Mouse (Mus musculus) embryonic facial prominence, embryonic 11.5 days (tissue): ENCODE results near the gene Tmem238l. TPM values are rescaled to one million over a fixed set of nuclear protein-coding genes. Genes with fewer than 3 reads are reported as not detected.

ENCODE experiments used
- ATAC-seq: fragments of 200-750 bp; cut with Nextera tagmentation; replicated peaks from 2 replicates; pipeline ENCODE4 v1.8.0; 2017; ENCODE audit warnings: low read depth; ENCODE audit not compliant: insufficient number of reproducible peaks, low FRiP score, low TSS enrichment
- DNase-seq: peaks from one replicate; pipeline ENCODE4 v3.0.0-alpha.2; 2015; ENCODE audit warnings: low spot score
- H3K27ac ChIP-seq: fragments of 300-500 bp; sonication (generic); replicated peaks from 2 replicates; pipeline ENCODE4 v1.5.1; 2014; ENCODE audit warnings: mild to moderate bottlenecking, low read depth, low read length, control low read depth
- H3K27me3 ChIP-seq: fragments of 300-500 bp; sonication (generic); 2 replicates; pipeline ENCODE4 v1.6.1; 2014; ENCODE audit warnings: mild to moderate bottlenecking, low read length, moderate library complexity, mixed read lengths; ENCODE audit not compliant: control insufficient read depth, insufficient read depth
- H3K36me3 ChIP-seq: fragments of 300-500 bp; sonication (generic); replicated peaks from 2 replicates; pipeline ENCODE4 v1.6.1; 2014; ENCODE audit warnings: low read depth, mild to moderate bottlenecking, low read length, moderate library complexity, mixed read lengths; ENCODE audit not compliant: control insufficient read depth, insufficient read depth
- H3K4me1 ChIP-seq: fragments of 300-500 bp; sonication (generic); 2 replicates; pipeline ENCODE4 v1.6.1; 2014; ENCODE audit warnings: low read length, mixed read lengths; ENCODE audit not compliant: control insufficient read depth, insufficient read depth
- H3K4me2 ChIP-seq: fragments of 300-500 bp; sonication (generic); 2 replicates; pipeline ENCODE4 v1.6.1; 2014; ENCODE audit warnings: low read depth, mild to moderate bottlenecking, control low read depth, low read length, moderate library complexity
- H3K4me3 ChIP-seq: fragments of 300-500 bp; sonication (generic); 2 replicates; pipeline ENCODE4 v1.5.1; 2014; ENCODE audit warnings: low read depth, low read length, control low read depth
- H3K9ac ChIP-seq: fragments of 300-500 bp; sonication (generic); replicated peaks from 2 replicates; pipeline ENCODE4 v1.6.1; 2014; ENCODE audit warnings: mild to moderate bottlenecking, control low read depth, low read length
- H3K9me3 ChIP-seq: fragments of 300-500 bp; sonication (generic); replicated peaks from 2 replicates; pipeline ENCODE4 v1.6.1; 2016; ENCODE audit warnings: mild to moderate bottlenecking, low read length, inconsistent platforms, mixed read lengths; ENCODE audit not compliant: control insufficient read depth
- WGBS: fragments of 180-500 bp; shearing (Covaris S2); extraction: QIAGEN DNeasy Blood & Tissue Kit; methylation state at CpG from one replicate; pipeline ENCODE4 v1.1.7; 2014; 5-methylcytosine and 5-hydroxymethylcytosine counted together
- polyA plus RNA-seq: library from polyadenylated mRNA; unstranded; fragments of >200 nt; fragmentation: Nextera tagmentation; extraction: Ambion mirVana; gene quantifications from 2 replicates; pipeline ENCODE4 v1.2.1, GENCODE M21; 2014

The Tmem238l gene
- polyA plus RNA-seq, 1 experiment from 2014 or later, result not detected

- DNase-seq, result no peak
- no peak overlapping the region for H3K9ac ChIP-seq
- H3K9me3 ChIP-seq, result no peaks in the 10 kb centered on the region
- no peak overlapping the region for H3K4me2 ChIP-seq
- ATAC-seq, result no peak
- no peaks in the 10 kb centered on the region for H3K4me1 ChIP-seq
- no peak overlapping the region for H3K27ac ChIP-seq
- no peaks in the 10 kb centered on the region for H3K36me3 ChIP-seq
- H3K4me3 ChIP-seq, result no peak overlapping the region
- no peaks in the 10 kb centered on the region for H3K27me3 ChIP-seq
- WGBS, result 77% methylated on average over 9 of the region's 9 CpGs
These were observed 23.4 kb upstream of the Tmem238l start for GRCm38 (mm10) chr11:66932827-66933599.

DNA sequence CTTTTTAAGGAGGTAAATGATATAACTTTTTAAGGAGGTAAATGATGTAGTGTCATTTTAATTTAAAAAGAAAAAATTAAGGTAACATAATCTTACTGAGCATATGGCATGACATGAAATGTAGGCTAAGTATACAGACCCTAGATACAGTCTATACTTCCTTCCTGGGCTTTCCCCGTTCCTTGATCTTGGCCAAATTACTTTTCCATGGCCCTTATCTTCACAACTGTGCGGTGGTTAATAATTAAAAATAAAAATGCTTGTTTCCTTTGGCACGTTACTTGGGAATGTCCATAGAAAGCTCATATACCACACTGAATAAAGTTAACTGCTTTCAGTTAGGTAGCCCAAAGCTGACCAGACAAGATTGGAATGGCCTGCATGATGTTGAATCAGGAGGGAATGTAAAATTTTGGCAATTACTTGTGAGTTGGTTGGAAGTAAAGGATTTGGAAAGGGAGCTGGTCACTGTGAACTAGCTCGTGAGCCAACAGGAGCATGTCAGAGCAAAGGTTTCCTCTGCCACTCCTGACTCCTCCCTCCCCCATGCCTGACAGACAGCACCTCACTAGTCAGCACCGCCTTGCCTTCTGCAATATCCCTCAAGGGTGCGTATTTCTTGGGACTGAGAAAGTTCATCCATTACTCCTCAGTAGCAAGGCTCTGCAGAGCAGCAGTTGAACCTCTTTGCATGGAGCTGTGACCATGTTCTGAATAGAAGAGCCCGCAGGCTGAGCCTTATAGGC is 21.8 kb upstream of the Tmem238l start:
- H3K4me1 ChIP-seq, result no peaks in the 10 kb centered on the region
- H3K4me3 ChIP-seq, result no peak overlapping the region
- H3K9me3 ChIP-seq, result no peaks in the 10 kb centered on the region
- 82% methylated on average over 7 of the region's 7 CpGs for WGBS
- no peaks in the 10 kb centered on the region for H3K27me3 ChIP-seq
- no peak for ATAC-seq
- H3K27ac ChIP-seq, result no peak overlapping the region
- no peak overlapping the region for H3K4me2 ChIP-seq
- DNase-seq, result no peak
- H3K36me3 ChIP-seq, result no peaks in the 10 kb centered on the region
- no peak overlapping the region for H3K9ac ChIP-seq

DNA sequence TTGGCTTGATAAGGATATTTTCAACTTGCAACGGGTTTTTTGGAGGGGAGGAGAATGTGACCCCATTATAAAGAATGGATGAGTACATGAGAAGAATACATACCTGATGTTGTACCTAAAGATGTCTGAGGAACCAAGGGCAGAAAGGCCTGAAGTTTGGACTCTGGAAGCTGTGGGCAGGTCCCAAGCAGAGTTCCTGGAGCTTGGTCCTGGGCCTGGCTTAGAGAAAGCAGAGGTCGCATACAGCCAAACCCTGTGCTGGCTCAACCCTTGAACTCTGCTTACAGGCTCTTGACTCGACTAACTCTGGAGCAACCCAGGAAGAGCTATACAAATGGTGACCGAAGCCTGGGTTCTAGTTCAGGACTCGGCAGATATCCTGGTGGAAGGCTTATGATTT is 14.4 kb upstream of the Tmem238l start:
- ATAC-seq (no peak), DNase-seq (no peak)
- WGBS, result 97% methylated on average over 5 of the region's 5 CpGs
- Histone ChIP-seq H3K4me2 (no peak overlapping the region), H3K27me3 (no peaks in the 10 kb centered on the region), H3K27ac (no peak overlapping the region), H3K9me3 (no peaks in the 10 kb centered on the region), H3K9ac (no peak overlapping the region), H3K4me1 (no peaks in the 10 kb centered on the region), H3K36me3 (no peaks in the 10 kb centered on the region), H3K4me3 (no peak overlapping the region)

DNA sequence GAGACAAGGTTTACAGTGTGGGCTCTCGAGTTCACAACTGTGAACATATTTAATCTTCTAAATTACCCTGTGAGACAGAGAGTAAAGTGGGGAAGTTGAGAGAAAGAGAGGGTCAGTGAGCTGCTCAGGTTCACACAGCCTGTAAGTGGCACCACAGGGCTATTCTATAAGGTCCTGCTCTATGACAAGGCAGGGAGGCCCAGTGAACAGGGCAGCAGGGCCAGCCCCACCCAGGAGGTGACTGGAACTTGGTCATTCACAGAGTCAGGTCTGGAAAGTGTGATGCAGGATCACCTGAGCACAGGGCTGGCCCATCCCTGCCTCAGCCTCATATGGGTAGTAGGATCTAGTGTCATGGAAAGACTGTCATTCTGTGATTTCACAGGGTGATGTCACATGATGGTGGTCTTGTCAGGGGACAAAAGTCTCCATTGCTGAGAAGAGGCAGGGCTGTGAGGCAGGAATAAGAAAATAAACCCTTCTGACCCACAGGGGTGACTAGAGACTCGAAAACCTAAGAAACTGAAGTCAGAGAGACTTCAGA is 11.1 kb upstream of the Tmem238l start:
- no peaks in the 10 kb centered on the region for H3K4me1 ChIP-seq
- no peak for ATAC-seq
- H3K4me2 ChIP-seq, result no peak overlapping the region
- H3K9ac ChIP-seq, result no peak overlapping the region
- no peaks in the 10 kb centered on the region for H3K36me3 ChIP-seq
- H3K27me3 ChIP-seq, result no peaks in the 10 kb centered on the region
- no peak for DNase-seq
- no peak overlapping the region for H3K27ac ChIP-seq
- no peaks in the 10 kb centered on the region for H3K9me3 ChIP-seq
- 82% methylated on average over 2 of the region's 2 CpGs for WGBS
- no peak overlapping the region for H3K4me3 ChIP-seq

DNA sequence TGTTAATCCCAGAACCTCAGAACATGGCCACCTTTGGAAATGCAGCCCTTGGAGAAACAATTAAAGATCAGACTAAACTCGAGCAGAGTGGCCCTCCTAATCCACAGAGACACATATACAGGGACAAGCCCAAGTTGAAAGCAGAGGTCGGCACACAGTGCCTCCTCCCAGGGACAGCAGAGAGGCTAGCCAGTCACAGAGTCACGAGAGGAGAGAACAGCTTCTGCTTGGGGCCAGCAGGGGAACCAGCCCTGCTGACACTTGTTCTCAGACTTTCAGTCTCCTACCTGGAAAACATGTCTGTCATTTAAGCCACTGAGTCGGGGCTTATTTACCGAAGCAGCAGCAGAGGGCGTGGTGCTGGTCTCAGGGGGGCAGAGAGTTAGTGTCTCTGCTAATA is 9.9 kb upstream of the Tmem238l start:
- Histone ChIP-seq H3K9me3 (no peaks in the 10 kb centered on the region), H3K27me3 (no peaks in the 10 kb centered on the region), H3K36me3 (no peaks in the 10 kb centered on the region), H3K4me2 (no peak overlapping the region), H3K4me3 (no peak overlapping the region), H3K4me1 (no peaks in the 10 kb centered on the region), H3K27ac (no peak overlapping the region), H3K9ac (no peak overlapping the region)
- DNase-seq, result no peak
- no peak for ATAC-seq
- 69% methylated on average over 6 of the region's 6 CpGs for WGBS

- no peak overlapping the region for H3K27ac ChIP-seq
- no peak for ATAC-seq
- no peak overlapping the region for H3K9ac ChIP-seq
- DNase-seq, result no peak
- H3K36me3 ChIP-seq, result no peaks in the 10 kb centered on the region
- no peaks in the 10 kb centered on the region for H3K27me3 ChIP-seq
- H3K4me1 ChIP-seq, result no peaks in the 10 kb centered on the region
- H3K4me3 ChIP-seq, result no peak overlapping the region
- no peak overlapping the region for H3K4me2 ChIP-seq
- 85% methylated on average over 6 of the region's 6 CpGs for WGBS
- no peaks in the 10 kb centered on the region for H3K9me3 ChIP-seq
These were observed 9.5 kb upstream of the Tmem238l start for GRCm38 (mm10) chr11:66946922-66947321.

DNA sequence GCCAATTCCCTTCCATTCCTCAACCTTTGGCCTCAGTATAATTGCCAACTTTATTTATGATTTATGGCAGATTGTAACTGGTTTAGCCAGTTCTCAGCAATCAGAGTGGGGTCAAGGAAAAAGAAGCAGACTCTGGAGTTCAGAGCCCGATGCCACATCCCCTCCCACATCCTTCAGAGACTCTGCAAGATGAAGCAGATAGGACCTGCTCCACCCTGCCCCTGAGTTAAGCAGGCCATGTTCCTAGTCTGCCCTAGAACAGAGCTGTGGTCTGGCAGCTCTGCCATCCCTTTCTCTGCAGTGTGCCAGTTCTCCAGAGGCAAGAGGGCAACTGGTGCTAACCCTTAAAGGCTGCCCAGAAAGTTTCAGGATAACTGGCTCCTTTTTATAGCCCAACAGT is 4.4 kb downstream of the Tmem238l start:
- H3K36me3 ChIP-seq, result no peaks in the 10 kb centered on the region
- no peaks in the 10 kb centered on the region for H3K9me3 ChIP-seq
- H3K4me1 ChIP-seq, result no peaks in the 10 kb centered on the region
- no peak overlapping the region for H3K9ac ChIP-seq
- no peak overlapping the region for H3K4me3 ChIP-seq
- no peak overlapping the region for H3K27ac ChIP-seq
- no peaks in the 10 kb centered on the region for H3K27me3 ChIP-seq
- DNase-seq (no peak), ATAC-seq (no peak)
- WGBS, result 90% methylated on average over 1 of the region's 1 CpGs
- H3K4me2 ChIP-seq, result no peak overlapping the region
